Mouse (Mus musculus) adrenal gland, adult 2 months (tissue): ENCODE data around the gene Nat8f5. TPM values are rescaled to one million over a fixed set of nuclear protein-coding genes. Genes with fewer than 3 reads are reported as not detected.
"Not testable (repeated sequence)": the region's sequence is repeated elsewhere in the genome, so short reads cannot be mapped to it uniquely, and the experiment has no call there.

Experiments
- DNase-seq: peaks from one replicate; pipeline ENCODE4 v3.0.0; 2021
- long read RNA-seq: library from polyadenylated mRNA; stranded (forward); transcript quantifications from one replicate; pipeline ENCODE4 v2.0.0, GENCODE M21; 2021
- polyA plus RNA-seq: library from polyadenylated mRNA; depleted of rRNA; stranded (reverse); fragments of >200 nt; gene quantifications from 2 replicates; pipeline ENCODE4 v1.2.3, GENCODE M21; 2012; rRNA removed
- total RNA-seq, 2 experiments: library from RNA; stranded (reverse); gene quantifications; 2 replicates each; pipeline ENCODE4 v1.2.3; 2021

Gene Nat8f5
- total RNA-seq (1 to 10 TPM; 5.7 to 9.7 TPM), polyA plus RNA-seq (1.1 and 2.3 TPM in 2 replicates)
- long read RNA-seq, partial matches to known transcripts, result 0 of 4 reads
- long read RNA-seq, other reads (novel, unspliced or antisense), result 4 of 4 reads

- no peak for DNase-seq
Observed at GRCm38 (mm10) chr6:85820837-85821236, at the start of gene Nat8f5, which contains the start of gene Nat8f6. Gene Nat8f5, minus strand, starts transcription at chr6:85820972. Gene Nat8f6, minus strand, starts transcription at chr6:85820954.

- peak; percentile 9 for DNase-seq
Observed at GRCm38 (mm10) chr6:85869006-85869405, 48.2 kb upstream of the Nat8f5 start, which contains the start of gene Nat8f2. Gene Nat8f2, minus strand, starts transcription at chr6:85869158.

GRCm38 (mm10) chr6:85867726-85868690 is 47.2 kb upstream of the Nat8f5 start:
- DNase-seq, result peak; percentile 52

DNA sequence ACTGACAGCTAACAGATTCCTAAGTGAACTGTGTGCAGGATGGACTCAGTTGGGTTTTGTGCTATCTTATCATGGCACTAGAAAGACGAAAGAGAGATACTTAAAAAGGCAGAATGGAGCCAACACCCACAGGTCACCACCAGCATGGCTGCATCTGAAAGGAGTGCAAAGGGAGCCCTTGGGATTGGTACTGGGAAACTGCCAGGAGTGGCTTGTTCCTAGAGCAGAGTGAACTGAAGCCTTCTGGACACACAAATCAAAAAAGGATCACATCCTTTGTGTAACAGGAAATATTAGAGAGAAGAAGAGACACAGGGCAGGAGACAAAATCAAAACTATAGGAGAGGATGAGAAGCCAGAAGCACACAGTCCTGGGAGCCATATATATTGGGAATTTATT is 46.2 kb upstream of the Nat8f5 start:
- not testable (repeated sequence) for DNase-seq

DNA sequence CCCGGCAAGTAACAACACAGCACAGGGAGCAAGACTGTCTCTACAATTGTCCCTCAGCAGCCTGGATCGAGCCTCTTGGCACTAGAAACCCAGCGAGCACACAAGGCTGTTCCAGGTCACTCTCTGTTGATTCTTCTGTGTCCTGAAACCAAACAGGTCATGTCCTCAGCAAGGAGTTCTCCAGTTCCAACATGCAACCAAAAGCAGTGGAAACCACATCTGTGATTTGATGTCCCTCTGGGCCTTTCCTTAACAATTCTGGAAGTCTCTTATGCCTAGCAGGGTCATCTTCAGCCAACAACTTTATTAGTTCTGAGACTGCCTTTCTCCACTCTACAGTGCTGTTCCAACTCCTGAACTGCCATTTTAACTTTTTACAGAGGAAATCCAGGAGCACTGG is 45.4 kb upstream of the Nat8f5 start:
- DNase-seq, result peak; percentile 6

DNA sequence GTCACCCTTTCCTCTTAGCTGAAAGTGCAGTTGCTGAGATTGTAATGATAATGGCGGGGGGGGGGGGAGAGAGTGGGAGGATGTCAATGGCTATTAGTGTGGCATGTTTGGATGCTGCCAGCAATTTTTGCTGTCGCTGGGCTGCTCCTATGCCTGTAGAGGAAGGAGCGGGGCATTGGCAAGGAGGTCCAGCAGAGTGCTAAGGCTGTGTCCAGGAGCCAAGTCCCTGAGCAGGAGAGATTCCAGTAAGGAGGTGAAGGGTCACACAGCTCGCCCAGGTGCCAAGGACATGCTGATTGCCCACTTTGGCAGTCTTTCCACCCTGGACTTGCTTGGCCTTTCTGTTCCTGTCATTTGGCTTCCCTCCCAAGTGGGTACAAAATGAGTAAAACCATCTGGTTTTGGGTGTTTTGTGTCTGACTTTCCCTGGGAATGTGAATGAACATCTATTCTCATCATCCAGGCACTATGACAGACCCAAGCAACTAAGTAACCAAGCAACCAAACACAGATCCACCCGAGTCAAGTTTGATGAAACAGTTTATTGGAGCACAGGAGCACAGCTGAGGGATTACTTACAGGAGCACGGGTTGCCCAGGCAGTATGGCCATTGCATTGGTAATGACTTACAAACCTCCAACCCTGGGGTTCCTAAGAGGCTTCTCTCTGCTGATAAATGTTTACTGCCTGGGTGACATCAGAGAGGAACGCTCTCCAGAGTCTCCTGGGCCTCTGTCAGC is 44.3 kb upstream of the Nat8f5 start:
- peak; percentile 58 for DNase-seq

GRCm38 (mm10) chr6:85863840-85864239 is 43.1 kb upstream of the Nat8f5 start:
- no peak for DNase-seq

DNA sequence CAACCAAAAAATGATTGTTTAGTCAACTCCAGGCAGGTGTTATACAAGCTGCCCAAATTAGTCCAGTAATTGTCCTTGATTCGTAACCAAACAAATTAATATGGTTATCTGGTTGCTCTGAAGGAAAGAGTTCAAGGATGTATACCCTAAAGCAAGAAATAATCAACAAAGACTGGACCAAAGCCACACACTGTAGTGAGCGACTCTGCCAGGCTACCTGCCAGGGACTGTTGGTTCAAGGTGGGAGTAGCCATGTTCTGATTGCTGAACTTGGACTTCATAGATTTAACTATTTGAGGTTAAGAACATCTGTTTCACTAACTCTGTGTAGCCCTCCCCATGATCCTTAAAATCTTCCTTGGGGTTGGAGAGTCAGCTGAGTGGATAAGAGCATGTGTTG is 42.4 kb upstream of the Nat8f5 start:
- DNase-seq, result peak; percentile 34

DNA sequence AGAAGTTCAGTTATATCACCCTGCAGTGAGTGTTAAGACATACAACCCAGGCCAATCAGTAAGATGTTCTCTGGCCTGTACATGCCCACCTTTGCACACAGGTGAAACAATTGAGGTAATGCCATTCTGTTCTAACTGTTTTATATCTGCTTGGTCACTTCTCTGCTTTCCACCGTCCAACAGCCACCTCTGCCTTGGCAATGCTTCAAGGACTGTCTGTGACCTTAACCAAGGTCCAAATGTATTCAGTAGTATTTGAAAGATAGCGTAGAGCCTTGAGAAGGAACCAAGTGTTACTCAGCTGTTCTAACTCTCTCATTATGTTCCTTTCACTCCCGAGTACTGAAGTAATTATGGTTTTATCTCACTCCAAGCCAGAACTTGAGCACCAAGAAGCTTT is 41.8 kb upstream of the Nat8f5 start:
- peak; percentile 89 for DNase-seq

GRCm38 (mm10) chr6:85861247-85861646 is 40.5 kb upstream of the Nat8f5 start:
- DNase-seq, result no peak

DNA sequence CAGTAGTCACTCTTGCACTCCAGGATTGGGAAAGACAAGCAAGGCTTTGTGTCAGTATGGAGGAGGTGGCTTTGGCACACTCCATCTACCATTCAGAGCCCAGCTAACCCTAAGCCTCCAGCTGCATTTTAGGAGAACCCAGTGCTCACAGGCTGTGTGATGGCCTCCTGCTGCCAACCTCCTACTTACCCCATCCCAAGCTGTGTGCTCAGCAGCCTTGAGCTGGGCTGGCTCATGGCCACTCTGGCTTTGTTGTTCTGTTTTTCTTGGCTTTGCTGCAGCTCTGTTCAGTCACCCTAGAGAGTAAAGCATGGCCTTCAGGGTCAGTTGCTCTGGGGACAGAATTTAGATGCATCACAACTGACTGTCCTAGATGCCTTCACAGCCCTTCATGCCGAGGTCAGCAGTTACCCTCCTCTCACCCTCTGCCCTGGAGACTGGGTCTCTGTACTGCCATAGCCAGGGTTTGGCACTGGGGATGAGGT is 35.5 kb upstream of the Nat8f5 start:
- DNase-seq, result peak; percentile 97

DNA sequence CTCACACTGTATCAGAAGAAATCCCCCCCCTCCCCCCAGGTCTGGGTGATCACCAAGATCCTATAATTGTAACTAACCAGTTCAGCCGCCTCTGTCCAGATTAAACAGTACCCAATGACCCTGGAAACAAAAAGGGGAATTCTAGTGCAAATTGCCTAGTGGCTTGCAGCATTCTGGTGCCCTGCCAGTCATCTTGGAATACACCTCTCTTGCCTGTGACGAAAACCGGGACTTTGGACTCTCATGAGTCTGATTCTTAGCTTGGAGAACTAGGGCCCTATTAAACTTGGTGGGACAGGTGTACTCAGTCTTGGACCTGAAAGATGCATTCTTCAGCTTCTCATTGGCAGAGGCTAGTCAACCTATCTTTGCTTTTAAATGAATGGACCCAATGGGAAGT is 32.7 kb upstream of the Nat8f5 start:
- DNase-seq, result peak; percentile 39

DNA sequence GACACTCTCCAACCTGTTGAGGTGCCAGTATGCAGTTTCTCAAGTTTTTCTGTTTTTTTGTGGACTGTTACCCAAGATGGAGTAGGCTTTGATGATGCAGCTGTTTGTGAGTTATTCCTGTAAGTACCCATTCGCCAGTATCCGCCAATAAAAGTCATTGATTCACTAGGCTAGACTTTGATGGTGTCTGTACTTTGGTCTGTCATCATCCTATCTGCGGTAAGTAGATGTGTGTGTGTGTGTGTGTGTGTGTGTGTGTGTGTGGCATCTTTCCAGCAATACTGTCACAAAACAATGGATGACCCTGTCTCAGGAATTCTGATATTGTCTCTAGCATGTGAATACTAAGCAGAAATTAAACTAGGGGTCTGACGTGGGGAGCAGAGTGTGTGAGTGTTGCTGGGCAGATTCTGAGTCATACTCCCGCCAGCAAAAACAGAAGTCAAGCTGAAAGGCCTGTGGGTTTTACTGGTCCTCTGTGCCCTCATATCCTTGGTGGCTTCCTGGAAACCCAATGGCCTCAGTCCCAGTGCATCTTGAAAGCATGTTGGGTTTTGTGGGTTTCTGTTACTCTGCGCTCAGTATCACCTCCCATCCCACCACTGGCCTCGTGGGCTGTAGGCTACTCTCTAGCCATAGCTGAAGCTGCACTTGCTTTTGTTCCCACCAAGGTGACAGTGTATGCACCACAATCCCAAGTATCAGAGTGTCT is 30.4 kb upstream of the Nat8f5 start:
- DNase-seq, result no peak

DNA sequence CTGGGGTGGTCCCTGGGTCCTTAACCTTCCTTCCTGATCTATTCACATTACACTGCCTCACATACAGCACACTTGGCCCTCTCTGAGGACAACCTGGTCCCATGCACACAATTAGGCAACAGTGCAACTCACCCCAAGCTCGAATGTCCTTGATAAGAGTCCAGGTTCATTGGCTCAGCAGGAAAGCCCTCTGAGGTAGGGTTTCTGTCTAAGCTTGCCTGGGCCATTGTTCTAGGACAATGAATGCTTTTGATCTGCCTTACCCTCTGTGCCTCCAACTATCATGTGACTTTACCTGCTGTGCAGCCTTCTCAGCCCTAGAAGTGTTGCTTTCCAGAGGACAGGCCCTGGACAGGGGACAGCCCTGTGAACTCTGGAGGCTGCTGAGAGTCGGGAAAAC is 28.5 kb upstream of the Nat8f5 start:
- peak; percentile 64 for DNase-seq

GRCm38 (mm10) chr6:85848140-85848539 is 27.4 kb upstream of the Nat8f5 start:
- no peak for DNase-seq

GRCm38 (mm10) chr6:85846921-85847320 is 26.1 kb upstream of the Nat8f5 start:
- DNase-seq, result no peak

GRCm38 (mm10) chr6:85843677-85844458 is 23.1 kb upstream of the Nat8f5 start:
- DNase-seq, result not testable (repeated sequence)

DNA sequence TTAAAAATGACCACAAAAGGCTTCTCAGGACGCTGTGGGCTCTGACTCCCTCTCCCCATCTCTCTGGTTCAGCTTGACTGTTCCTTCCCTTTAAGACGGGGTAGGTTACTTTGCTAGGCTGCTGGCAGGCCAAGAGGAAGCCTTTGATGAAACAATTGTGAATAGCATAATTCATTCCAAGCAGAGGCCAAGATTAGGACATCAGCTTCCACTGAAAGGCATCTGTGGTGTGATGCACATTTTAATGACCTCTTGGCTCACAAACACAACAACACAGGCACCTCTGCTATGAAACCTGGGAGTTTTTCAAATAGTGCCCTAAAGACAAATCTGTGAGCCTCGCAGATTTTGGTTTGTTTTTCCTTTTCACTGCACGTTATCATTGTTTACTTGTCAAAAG is 19.2 kb upstream of the Nat8f5 start:
- peak; percentile 32 for DNase-seq

GRCm38 (mm10) chr6:85838674-85839073 is 17.9 kb upstream of the Nat8f5 start:
- no peak for DNase-seq

- peak; percentile 88 for DNase-seq
Observed at GRCm38 (mm10) chr6:85837307-85837706, 16.5 kb upstream of the Nat8f5 start.

DNA sequence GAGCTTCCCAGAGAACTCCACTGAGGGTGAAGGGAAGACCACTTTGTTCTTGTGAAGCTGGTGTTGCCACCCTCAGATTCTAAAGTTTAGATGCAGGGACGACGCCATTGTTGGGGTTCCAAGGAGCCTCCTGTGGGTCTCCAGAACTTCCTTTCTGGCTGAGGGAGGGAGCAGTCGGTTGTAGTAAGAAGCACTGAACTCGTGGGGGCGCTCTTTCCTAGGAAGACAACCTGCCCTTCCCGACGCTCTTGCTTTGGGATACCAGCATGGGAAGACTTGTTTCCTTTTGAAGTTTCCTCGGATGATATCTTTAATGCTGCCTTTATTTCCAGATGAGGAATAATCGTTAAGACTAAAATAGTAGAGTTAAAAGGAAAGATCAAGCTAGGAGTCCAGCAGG is 16.1 kb upstream of the Nat8f5 start:
- DNase-seq, result peak; percentile 85
